19 mouse cellular contexts compared by ENCODE assay signal in the genomic region with DNA sequence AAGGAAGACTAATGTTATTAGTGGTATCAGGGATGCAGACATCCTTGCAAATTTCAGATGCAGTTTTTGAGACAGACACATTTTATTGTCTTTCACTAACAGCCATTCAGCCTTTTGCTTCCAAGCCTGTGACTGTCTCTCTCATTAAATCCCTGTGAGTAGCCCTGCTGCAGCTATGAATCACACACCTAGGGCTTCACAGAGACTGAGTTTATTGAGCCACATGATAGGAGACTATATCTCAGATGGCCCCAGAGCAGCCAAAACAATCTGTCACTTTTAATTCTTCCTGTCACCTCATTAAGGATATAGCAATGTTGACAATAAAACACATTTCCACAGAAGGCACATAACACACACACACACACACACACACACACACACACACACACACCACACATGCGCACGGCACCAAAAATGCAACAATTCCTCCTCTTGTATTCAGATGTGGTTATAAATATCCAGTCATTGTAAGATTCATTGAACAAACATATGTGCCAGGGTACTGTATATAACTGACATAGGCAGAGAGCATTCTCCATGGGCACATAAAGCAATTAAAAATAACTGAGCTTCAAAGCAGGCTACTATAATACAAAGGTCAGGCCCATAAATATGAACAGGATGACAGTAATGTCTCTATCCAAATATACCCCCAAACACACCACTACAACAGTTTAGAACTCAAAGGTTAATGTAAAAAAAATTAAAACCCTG.
DNase-seq lines count a peak whose midpoint lies in the region; ATAC-seq lines count a peak whose summit lies in the region.
"Had no signal": no experiment of that assay in that cellular context is flagged by ENCODE, and none has a peak within 500 bp of the region (broad histone marks: within the 10 kb centered on the region; RNA-seq: fewer than 3 reads in every experiment).

No protein-coding gene starts in this region.

- WGBS in hindbrain, embryonic 12.5 days, result 82% methylated on average over 2 of the region's 2 CpGs
- 58% methylated on average over 2 of the region's 2 CpGs for WGBS in intestine, embryonic 16.5 days
- WGBS in neural tube, embryonic 13.5 days, result 60% methylated on average over 2 of the region's 2 CpGs

- peak; percentile 52; the same call in 1 of the 2 replicates for ATAC-seq in hindbrain, embryonic 12.5 days (ENCODE audit: low FRiP score)
- peak; percentile 90 for ATAC-seq in intestine, embryonic 16.5 days
- peak; percentile 94 for ATAC-seq in neural tube, embryonic 13.5 days (ENCODE audit: low read depth)

- intact Hi-C loops in heart, postnatal 14 days (cut with DNase I), result no loop called here

- H3K9ac ChIP-seq in hindbrain, embryonic 12.5 days, result no peak overlapping the region
- H3K9ac ChIP-seq in intestine, embryonic 16.5 days (ENCODE audit: low read depth, low read length), result no peak overlapping the region
- H3K9ac ChIP-seq in neural tube, embryonic 13.5 days, result no peak overlapping the region
- H3K9ac ChIP-seq: embryonic facial prominence, embryonic 15.5 days; kidney, embryonic 15.5 days; limb, embryonic 13.5 days; liver, embryonic 13.5 days; lung, embryonic 14.5 days had no signal

- no peaks in the 10 kb centered on the region for H3K4me1 ChIP-seq in hindbrain, embryonic 12.5 days
- H3K4me1 ChIP-seq in intestine, embryonic 16.5 days (ENCODE audit: control insufficient read depth, insufficient read depth, low read length), result 0 out of 2 replicates have a peak, but pooled peaks cover 4% of the 10 kb centered on the region
- peaks cover 10% of the 10 kb centered on the region for H3K4me1 ChIP-seq in neural tube, embryonic 13.5 days (replicated peaks)
- H3K4me1 ChIP-seq: embryonic facial prominence, embryonic 15.5 days; forebrain, embryonic 10.5 days; kidney, embryonic 15.5 days; limb, embryonic 13.5 days; liver, embryonic 13.5 days had no signal

- no peaks in the 10 kb centered on the region for H3K27me3 ChIP-seq in hindbrain, embryonic 12.5 days
- H3K27me3 ChIP-seq in intestine, embryonic 16.5 days (replicated peaks; ENCODE audit: control insufficient read depth, insufficient read depth, low read length), result no peaks in the 10 kb centered on the region
- H3K27me3 ChIP-seq in neural tube, embryonic 13.5 days, result no peaks in the 10 kb centered on the region
- H3K27me3 ChIP-seq: embryonic facial prominence, embryonic 15.5 days; kidney, embryonic 15.5 days; limb, embryonic 13.5 days; liver, embryonic 13.5 days had no signal

- H3K27ac ChIP-seq in hindbrain, embryonic 12.5 days, result no peak overlapping the region
- H3K27ac ChIP-seq in intestine, embryonic 16.5 days (ENCODE audit: low read length), result peak overlapping the region; percentile 41; the same call in 1 of the 2 replicates
- H3K27ac ChIP-seq in neural tube, embryonic 13.5 days (replicated peaks), result peak overlapping the region; percentile 42; the same call in 1 of the 2 replicates
- H3K27ac ChIP-seq: embryonic facial prominence, embryonic 15.5 days; forebrain, embryonic 10.5 days; gastrocnemius, adult 2 months; kidney, embryonic 15.5 days; limb, embryonic 13.5 days; liver, embryonic 13.5 days had no signal

- H3K4me2 ChIP-seq in hindbrain, embryonic 12.5 days (replicated peaks), result no peak overlapping the region
- no peak overlapping the region for H3K4me2 ChIP-seq in intestine, embryonic 16.5 days (ENCODE audit: low read depth, low read length)
- H3K4me2 ChIP-seq in neural tube, embryonic 13.5 days, result no peak overlapping the region
- H3K4me2 ChIP-seq: embryonic facial prominence, embryonic 15.5 days; heart, embryonic 11.5 days; kidney, embryonic 15.5 days; limb, embryonic 13.5 days; liver, embryonic 13.5 days; lung, embryonic 14.5 days had no signal

- no peaks in the 10 kb centered on the region for H3K9me3 ChIP-seq in hindbrain, embryonic 12.5 days (replicated peaks)
- no peaks in the 10 kb centered on the region for H3K9me3 ChIP-seq in intestine, embryonic 16.5 days (ENCODE audit: control insufficient read depth, low read length)
- H3K9me3 ChIP-seq in neural tube, embryonic 13.5 days, result no peaks in the 10 kb centered on the region
- H3K9me3 ChIP-seq: embryonic facial prominence, embryonic 15.5 days; forebrain, embryonic 10.5 days; kidney, embryonic 15.5 days; limb, embryonic 13.5 days; liver, embryonic 13.5 days had no signal

- peak; percentile 38 for DNase-seq in Muller cell, postnatal 12 days (ENCODE audit: inconsistent ontology term)
- DNase-seq in kidney, postnatal 36 days, result no peak
- no peak for DNase-seq in spleen, postnatal 4 days (ENCODE audit: low spot score in 2 of 2)
- no peak for DNase-seq in heart, postnatal 14 days
- DNase-seq: cerebellum, adult 2 months; cerebellum, postnatal 36 days; gastrocnemius, adult 2 months; liver, embryonic 13.5 days; lung, embryonic 14.5 days; lung, postnatal 4 days; thymus, postnatal 25 days had no signal

- no peak overlapping the region for H3K4me3 ChIP-seq in hindbrain, embryonic 12.5 days
- no peak overlapping the region for H3K4me3 ChIP-seq in intestine, embryonic 16.5 days (ENCODE audit: low read length)
- no peak overlapping the region for H3K4me3 ChIP-seq in neural tube, embryonic 13.5 days
- H3K4me3 ChIP-seq: embryonic facial prominence, embryonic 15.5 days; forebrain, embryonic 10.5 days; gastrocnemius, adult 2 months; kidney, embryonic 15.5 days; limb, embryonic 13.5 days; liver, embryonic 13.5 days had no signal

- H3K36me3 ChIP-seq in hindbrain, embryonic 12.5 days, result no peaks in the 10 kb centered on the region
- H3K36me3 ChIP-seq in intestine, embryonic 16.5 days (ENCODE audit: control insufficient read depth, insufficient read depth, low read length), result no peaks in the 10 kb centered on the region
- H3K36me3 ChIP-seq in neural tube, embryonic 13.5 days, result no peaks in the 10 kb centered on the region
- H3K36me3 ChIP-seq: embryonic facial prominence, embryonic 15.5 days; forebrain, embryonic 10.5 days; kidney, embryonic 15.5 days; limb, embryonic 13.5 days; liver, embryonic 13.5 days had no signal
